Mouse (Mus musculus) C2C12 (cell line): ENCODE data around the gene Mpp2.

Source experiments
- CEBPB ChIP-seq: IDR thresholded peaks from one replicate; pipeline ENCODE4 v1.6.1; 2011; ENCODE audit warnings: low read depth, mild to moderate bottlenecking, control low read depth, moderate library complexity
- CTCF ChIP-seq: IDR thresholded peaks from one replicate; pipeline ENCODE4 v1.5.1; 2011; ENCODE audit not compliant: control insufficient read depth, insufficient read depth, insufficient read length
- FOSL1 ChIP-seq: IDR thresholded peaks from one replicate; pipeline ENCODE4 v1.8.0; 2011; ENCODE audit warnings: mild to moderate bottlenecking, low read length; ENCODE audit not compliant: poor library complexity, insufficient read depth, severe bottlenecking
- MAX ChIP-seq: IDR thresholded peaks from one replicate; pipeline ENCODE4 v1.6.1; 2011; ENCODE audit warnings: mild to moderate bottlenecking, control low read depth
- MYOD1 ChIP-seq: IDR thresholded peaks from one replicate; pipeline ENCODE4 v1.6.1; 2011; ENCODE audit warnings: low read depth; ENCODE audit not compliant: control insufficient read depth, insufficient read length
- MYOG ChIP-seq: IDR thresholded peaks from one replicate; pipeline ENCODE4 v1.6.1; 2011; ENCODE audit not compliant: control insufficient read depth, insufficient read length; ENCODE audit errors: extremely low read depth
- USF1 ChIP-seq: IDR thresholded peaks from one replicate; pipeline ENCODE4 v1.6.1; 2011; ENCODE audit warnings: low read depth, mild to moderate bottlenecking, control low read depth, moderate library complexity

DNA sequence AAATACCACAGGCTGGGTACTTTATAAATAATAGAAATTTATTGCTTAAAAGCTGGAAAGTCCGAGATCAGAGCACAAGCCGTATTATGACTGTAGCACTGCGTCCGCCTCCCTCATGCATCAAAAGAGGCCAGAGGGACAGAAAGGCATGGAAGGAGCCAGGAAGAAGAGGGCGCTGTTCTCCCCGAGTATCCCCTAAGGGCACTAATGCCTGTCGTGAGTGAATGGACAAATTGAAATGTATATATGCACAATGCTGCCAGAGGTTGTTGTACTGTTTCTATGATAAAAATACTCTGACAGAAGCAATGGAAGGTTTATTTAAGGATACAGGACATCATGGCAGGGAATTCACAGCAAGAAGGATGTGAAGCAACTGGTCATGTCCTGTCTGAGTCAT is 58.3 kb downstream of the Mpp2 start:
- TF ChIP-seq MAX (no peak), CTCF (no peak), FOSL1 (no peak), CEBPB (no peak), USF1 (no peak), MYOD1 (no peak), MYOG (no peak)
